Mouse (Mus musculus): ENCODE measurements around the gene Abcc6. TPM values are rescaled to one million over a fixed set of nuclear protein-coding genes. Genes with fewer than 3 reads are reported as not detected.
A peak's percentile ranks its signal among the peaks of the same experiment; 100 is the strongest.

Abcc6 gene
- polyA plus RNA-seq, 1 experiment from 2014 or later: 1.1 TPM

GRCm38 (mm10) chr7:45923762-45924428 is 106.2 kb downstream of the Abcc6 start, which contains the start of gene Ccdc114:
Gene Ccdc114 (plus strand): TSS chr7:45924072.
- peaks cover 58% of the 10 kb centered on the region for H3K4me1 ChIP-seq
- H3K27ac ChIP-seq: peak within 1 kb of the TSS; percentile 98
- H3K4me3 ChIP-seq (replicated peaks): peak within 1 kb of the TSS; percentile 50
- H3K9ac ChIP-seq: peak within 1 kb of the TSS; percentile 40
- 3% methylated on average over 24 of the region's 24 CpGs for WGBS
- H3K27me3 ChIP-seq: no peaks in the 10 kb centered on the region
- ATAC-seq (replicated peaks; ENCODE audit: low FRiP score): peak; percentile 85
- no peaks in the 10 kb centered on the region for H3K36me3 ChIP-seq
- no peaks in the 10 kb centered on the region for H3K9me3 ChIP-seq (replicated peaks)
- peak within 1 kb of the TSS; percentile 73 for H3K4me2 ChIP-seq

GRCm38 (mm10) chr7:45922928-45923761 is 107.0 kb downstream of the Abcc6 start:
- ATAC-seq (replicated peaks; ENCODE audit: low FRiP score): peak; percentile 93
- Histone ChIP-seq H3K4me1 (peaks cover 59% of the 10 kb centered on the region), H3K9ac (peak overlapping the region; percentile 26), H3K27ac (peak overlapping the region; percentile 98), H3K36me3 (no peaks in the 10 kb centered on the region), H3K9me3 (replicated peaks) (no peaks in the 10 kb centered on the region), H3K4me3 (replicated peaks) (peak overlapping the region; percentile 50), H3K4me2 (peak overlapping the region; percentile 73), H3K27me3 (no peaks in the 10 kb centered on the region)
- WGBS: under 1% methylated on average over 37 of the region's 37 CpGs

- ATAC-seq (replicated peaks; ENCODE audit: low FRiP score): no peak
- Histone ChIP-seq H3K27ac (peak overlapping the region; percentile 98), H3K36me3 (no peaks in the 10 kb centered on the region), H3K4me2 (peak overlapping the region; percentile 73; the same call in 1 of the 2 replicates), H3K4me3 (replicated peaks) (0 out of 2 replicates have a peak overlapping the region, but pooled peaks have one; percentile 50), H3K4me1 (peaks cover 69% of the 10 kb centered on the region), H3K9me3 (replicated peaks) (no peaks in the 10 kb centered on the region), H3K9ac (no peak overlapping the region; the same call in 1 of the 2 replicates), H3K27me3 (no peaks in the 10 kb centered on the region)
- WGBS: 78% methylated on average over 12 of the region's 12 CpGs
Measured at GRCm38 (mm10) chr7:45921950-45922600, 108.0 kb downstream of the Abcc6 start.

GRCm38 (mm10) chr7:45921242-45921621 is 108.9 kb downstream of the Abcc6 start, which contains the start of gene Emp3:
Gene Emp3 (minus strand): TSS chr7:45921404.
- ATAC-seq (replicated peaks; ENCODE audit: low FRiP score): no peak
- H3K9ac ChIP-seq: peak within 1 kb of the TSS; percentile 43
- H3K4me2 ChIP-seq: peak within 1 kb of the TSS; percentile 73
- H3K36me3 ChIP-seq: no peaks in the 10 kb centered on the region
- peak within 1 kb of the TSS; percentile 50 for H3K4me3 ChIP-seq (replicated peaks)
- H3K27me3 ChIP-seq: no peaks in the 10 kb centered on the region
- H3K9me3 ChIP-seq (replicated peaks): no peaks in the 10 kb centered on the region
- WGBS: 17% methylated on average over 9 of the region's 9 CpGs
- peak within 1 kb of the TSS; percentile 98 for H3K27ac ChIP-seq
- peaks cover 77% of the 10 kb centered on the region for H3K4me1 ChIP-seq

- Histone ChIP-seq H3K36me3 (no peaks in the 10 kb centered on the region), H3K4me3 (replicated peaks) (peak overlapping the region; percentile 47), H3K9me3 (replicated peaks) (no peaks in the 10 kb centered on the region), H3K9ac (peak overlapping the region; percentile 43), H3K4me1 (peaks cover 83% of the 10 kb centered on the region), H3K27ac (peak overlapping the region; percentile 98), H3K4me2 (peak overlapping the region; percentile 57), H3K27me3 (no peaks in the 10 kb centered on the region)
- ATAC-seq (replicated peaks; ENCODE audit: low FRiP score): no peak
- 23% methylated on average over 9 of the region's 9 CpGs for WGBS
Measured at GRCm38 (mm10) chr7:45920583-45921241, 109.4 kb downstream of the Abcc6 start.

GRCm38 (mm10) chr7:45919761-45920160 is 110.3 kb downstream of the Abcc6 start:
- Histone ChIP-seq H3K36me3 (no peaks in the 10 kb centered on the region), H3K4me1 (peaks cover 89% of the 10 kb centered on the region), H3K9me3 (replicated peaks) (no peaks in the 10 kb centered on the region), H3K4me3 (replicated peaks) (peak overlapping the region; percentile 47), H3K4me2 (peak overlapping the region; percentile 57), H3K27me3 (no peaks in the 10 kb centered on the region), H3K9ac (peak overlapping the region; percentile 43), H3K27ac (peak overlapping the region; percentile 98)
- no peak for ATAC-seq (replicated peaks; ENCODE audit: low FRiP score)
- WGBS: 66% methylated on average over 4 of the region's 4 CpGs

GRCm38 (mm10) chr7:45919083-45919671 is 110.9 kb downstream of the Abcc6 start:
- ATAC-seq (replicated peaks; ENCODE audit: low FRiP score): no peak
- 70% methylated on average over 14 of the region's 14 CpGs for WGBS
- Histone ChIP-seq H3K9me3 (replicated peaks) (no peaks in the 10 kb centered on the region), H3K27me3 (no peaks in the 10 kb centered on the region), H3K9ac (no peak overlapping the region), H3K4me1 (peaks cover 86% of the 10 kb centered on the region), H3K4me2 (peak overlapping the region; percentile 57), H3K27ac (peak overlapping the region; percentile 98), H3K36me3 (no peaks in the 10 kb centered on the region), H3K4me3 (replicated peaks) (peak overlapping the region; percentile 47)

- no peaks in the 10 kb centered on the region for H3K9me3 ChIP-seq (replicated peaks)
- peak overlapping the region; percentile 93 for H3K27ac ChIP-seq
- peaks cover 79% of the 10 kb centered on the region for H3K4me1 ChIP-seq
- no peak overlapping the region for H3K4me3 ChIP-seq (replicated peaks)
- no peak for ATAC-seq (replicated peaks; ENCODE audit: low FRiP score)
- no peak overlapping the region for H3K9ac ChIP-seq
- no peaks in the 10 kb centered on the region for H3K27me3 ChIP-seq
- peak overlapping the region; percentile 56 for H3K4me2 ChIP-seq
- H3K36me3 ChIP-seq: no peaks in the 10 kb centered on the region
- WGBS: 73% methylated on average over 15 of the region's 15 CpGs
Measured at GRCm38 (mm10) chr7:45917926-45918325, 112.2 kb downstream of the Abcc6 start.

Other genes starting within 250 kb of the Abcc6 start
- 2.5 and 3.1 TPM in 2 replicates for gene Lmtk3, start 246.6 kb downstream of the Abcc6 start, polyA plus RNA-seq (2015; fragmentation: Nextera tagmentation; extraction: Ambion mirVana)
- gene Sult2b1, start 245.6 kb downstream of the Abcc6 start, polyA plus RNA-seq (2015; fragmentation: Nextera tagmentation; extraction: Ambion mirVana): 2.8 and 3.2 TPM in 2 replicates
- 130 and 132 TPM in 2 replicates for gene Cyth2, start 215.7 kb downstream of the Abcc6 start, polyA plus RNA-seq (2015; fragmentation: Nextera tagmentation; extraction: Ambion mirVana)
- 1.4 and 1.6 TPM in 2 replicates for gene Kcnj14, start 205.5 kb downstream of the Abcc6 start, polyA plus RNA-seq (2015; fragmentation: Nextera tagmentation; extraction: Ambion mirVana)
- 82.5 and 86.3 TPM in 2 replicates for gene Grwd1, start 199.4 kb downstream of the Abcc6 start, polyA plus RNA-seq (2015; fragmentation: Nextera tagmentation; extraction: Ambion mirVana)
- gene Kdelr1, start 157.5 kb downstream of the Abcc6 start, polyA plus RNA-seq (2015; fragmentation: Nextera tagmentation; extraction: Ambion mirVana): 83.8 and 89.1 TPM in 2 replicates
- gene Grin2d, start 151.9 kb downstream of the Abcc6 start, polyA plus RNA-seq (2015; fragmentation: Nextera tagmentation; extraction: Ambion mirVana): 0.42 and 0.47 TPM in 2 replicates
- 0.93 and 1.1 TPM in 2 replicates for gene Syngr4, start 133.6 kb downstream of the Abcc6 start, polyA plus RNA-seq (2015; fragmentation: Nextera tagmentation; extraction: Ambion mirVana)
- 6.2 and 6.5 TPM in 2 replicates for gene Tmem143, start 133.4 kb downstream of the Abcc6 start, polyA plus RNA-seq (2015; fragmentation: Nextera tagmentation; extraction: Ambion mirVana)
- 164 and 194 TPM in 2 replicates for gene Emp3, start 108.9 kb downstream of the Abcc6 start, polyA plus RNA-seq (2015; fragmentation: Nextera tagmentation; extraction: Ambion mirVana)
- gene Ccdc114, start 106.2 kb downstream of the Abcc6 start, polyA plus RNA-seq (2015; fragmentation: Nextera tagmentation; extraction: Ambion mirVana): 10.8 and 12.2 TPM in 2 replicates
- gene Nomo1, start 3.4 kb upstream of the Abcc6 start, polyA plus RNA-seq (2015; fragmentation: Nextera tagmentation; extraction: Ambion mirVana): 39.9 and 40.4 TPM in 2 replicates
- 0.21 and 0.37 TPM in 2 replicates for gene Kcnj11, start 70.5 kb upstream of the Abcc6 start, polyA plus RNA-seq (2015; fragmentation: Nextera tagmentation; extraction: Ambion mirVana)
- gene Abcc8, start 149.7 kb upstream of the Abcc6 start, polyA plus RNA-seq (2015; fragmentation: Nextera tagmentation; extraction: Ambion mirVana): 2.2 and 2.3 TPM in 2 replicates
- 13.8 and 14.5 TPM in 2 replicates for gene Ush1c, start 208.2 kb upstream of the Abcc6 start, polyA plus RNA-seq (2015; fragmentation: Nextera tagmentation; extraction: Ambion mirVana)
- 0.04 and 0.06 TPM in 2 replicates for gene Otog, start 210.7 kb upstream of the Abcc6 start, polyA plus RNA-seq (2015; fragmentation: Nextera tagmentation; extraction: Ambion mirVana)

Data from kidney, embryonic 15.5 days (tissue).